Mouse (Mus musculus): ENCODE data around the gene Gm9. TPM values are rescaled to one million over a fixed set of nuclear protein-coding genes. Genes with fewer than 3 reads are reported as not detected.
"Not testable (repeated sequence)": the region's sequence is repeated elsewhere in the genome, so short reads cannot be mapped to it uniquely, and the experiment has no call there.

The Gm9 gene
- polyA plus RNA-seq (2014; fragmentation: Nextera tagmentation; extraction: Ambion mirVana) = not detected in 2 replicates

- ATAC-seq (ENCODE audit: low FRiP score, low TSS enrichment) = no peak
- no peaks in the 10 kb centered on the region for H3K36me3 ChIP-seq (ENCODE audit: control insufficient read depth, insufficient read depth, low read length)
- H3K27ac ChIP-seq (replicated peaks; ENCODE audit: low read depth, low read length) = no peak within 1 kb of the TSS
- H3K9me3 ChIP-seq (ENCODE audit: control insufficient read depth, low read length) = no peaks in the 10 kb centered on the region
- no peak within 1 kb of the TSS for H3K9ac ChIP-seq (replicated peaks; ENCODE audit: low read length)
- no peaks in the 10 kb centered on the region for H3K4me1 ChIP-seq (ENCODE audit: control insufficient read depth, insufficient read depth, low read length)
- WGBS = 90% methylated on average over 10 of the region's 10 CpGs
- no peak within 1 kb of the TSS for H3K4me3 ChIP-seq (replicated peaks; ENCODE audit: low read depth, low read length)
- H3K27me3 ChIP-seq (ENCODE audit: control insufficient read depth, insufficient read depth, low read length) = no peaks in the 10 kb centered on the region
- no peak for DNase-seq
- H3K4me2 ChIP-seq (ENCODE audit: low read length) = no peak within 1 kb of the TSS
Observed at GRCm38 (mm10) chrX:37210941-37211340, at the start of gene Gm9. TSS of gene Gm9 (minus strand) at chrX:37211041.

GRCm38 (mm10) chrX:37249619-37250018 is 38.8 kb upstream of the Gm9 start, which contains the start of gene Rhox3a:
TSS of gene Rhox3a (plus strand) at chrX:37249919.
- not testable (repeated sequence) for H3K27ac ChIP-seq (replicated peaks; ENCODE audit: low read depth, low read length)

GRCm38 (mm10) chrX:37244676-37245075 is 33.8 kb upstream of the Gm9 start, which contains the start of gene Rhox2a:
TSS of gene Rhox2a (plus strand) at chrX:37244976.
- not testable (repeated sequence) for ATAC-seq (ENCODE audit: low FRiP score, low TSS enrichment); H3K9me3 ChIP-seq (ENCODE audit: control insufficient read depth, low read length); H3K4me2 ChIP-seq (ENCODE audit: low read length); H3K27me3 ChIP-seq (ENCODE audit: control insufficient read depth, insufficient read depth, low read length); H3K27ac ChIP-seq (replicated peaks; ENCODE audit: low read depth, low read length); DNase-seq; H3K4me3 ChIP-seq (replicated peaks; ENCODE audit: low read depth, low read length); H3K4me1 ChIP-seq (ENCODE audit: control insufficient read depth, insufficient read depth, low read length); H3K9ac ChIP-seq (replicated peaks; ENCODE audit: low read length); H3K36me3 ChIP-seq (ENCODE audit: control insufficient read depth, insufficient read depth, low read length)
- no CpG with 5 or more reads among the region's 9 CpGs for WGBS

More at GRCm38 (mm10) chrX:37249619-37250018, 38.8 kb upstream of the Gm9 start, which contains the start of gene Rhox3a:
- not testable (repeated sequence) for H3K9ac ChIP-seq (replicated peaks; ENCODE audit: low read length); H3K36me3 ChIP-seq (ENCODE audit: control insufficient read depth, insufficient read depth, low read length); ATAC-seq (ENCODE audit: low FRiP score, low TSS enrichment); H3K4me1 ChIP-seq (ENCODE audit: control insufficient read depth, insufficient read depth, low read length); H3K9me3 ChIP-seq (ENCODE audit: control insufficient read depth, low read length); H3K4me2 ChIP-seq (ENCODE audit: low read length); DNase-seq; H3K4me3 ChIP-seq (replicated peaks; ENCODE audit: low read depth, low read length); H3K27me3 ChIP-seq (ENCODE audit: control insufficient read depth, insufficient read depth, low read length)
- WGBS = 100% methylated on average over 1 of the region's 3 CpGs

DNA sequence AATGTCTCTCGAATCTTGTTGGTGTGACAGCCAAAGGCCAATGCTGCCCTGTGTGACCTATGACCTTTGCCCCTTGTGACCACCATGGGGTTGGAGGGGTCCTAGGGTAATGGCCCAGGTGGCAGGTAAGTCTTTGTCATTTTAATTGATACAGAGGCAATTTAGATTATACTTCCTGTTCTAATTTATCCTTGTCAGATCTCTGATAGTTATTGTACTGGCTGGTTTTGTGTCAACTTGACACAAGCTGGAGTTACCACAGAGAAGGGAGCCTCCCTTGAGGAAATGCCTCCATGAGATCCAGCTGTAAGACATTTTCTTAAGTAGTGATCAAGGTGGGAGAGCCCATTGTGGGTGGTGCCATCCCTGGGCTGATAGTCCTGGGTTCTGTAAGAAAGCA is 11.3 kb upstream of the Gm9 start, which contains the start of gene Rhox1:
Rhox1 (minus strand) TSS at position 101 of the 400 bp plus-strand sequence.
- H3K9ac ChIP-seq (replicated peaks; ENCODE audit: low read length); ATAC-seq (ENCODE audit: low FRiP score, low TSS enrichment); H3K4me3 ChIP-seq (replicated peaks; ENCODE audit: low read depth, low read length); H3K27ac ChIP-seq (replicated peaks; ENCODE audit: low read depth, low read length); H3K9me3 ChIP-seq (ENCODE audit: control insufficient read depth, low read length); H3K4me1 ChIP-seq (ENCODE audit: control insufficient read depth, insufficient read depth, low read length); DNase-seq; H3K4me2 ChIP-seq (ENCODE audit: low read length); H3K27me3 ChIP-seq (ENCODE audit: control insufficient read depth, insufficient read depth, low read length); H3K36me3 ChIP-seq (ENCODE audit: control insufficient read depth, insufficient read depth, low read length): not testable (repeated sequence)
- WGBS = 67% methylated on average over 1 of the region's 1 CpGs

DNA sequence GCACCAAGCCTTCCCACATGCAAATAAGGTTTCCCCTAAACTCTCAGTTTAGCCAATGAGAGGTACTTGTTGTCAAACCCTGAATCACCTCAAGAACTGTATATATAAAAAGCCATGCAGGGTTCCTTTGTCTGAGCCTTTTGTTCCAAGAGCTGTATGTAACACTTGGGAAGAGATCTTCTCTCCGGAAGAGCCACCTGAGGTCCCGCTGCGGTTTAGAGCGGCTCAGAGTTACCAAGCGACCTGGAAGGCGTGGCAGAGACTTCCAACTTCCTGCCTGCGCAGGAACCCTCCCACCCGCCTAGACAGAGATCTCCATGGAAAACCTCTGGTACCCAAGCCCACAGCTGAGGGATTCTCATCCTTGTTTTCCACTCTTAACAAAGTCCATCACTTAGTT is 12.2 kb downstream of the Gm9 start:
- Histone ChIP-seq H3K9ac (replicated peaks; ENCODE audit: low read length) (no peak overlapping the region), H3K4me3 (replicated peaks; ENCODE audit: low read depth, low read length) (no peak overlapping the region), H3K4me1 (ENCODE audit: control insufficient read depth, insufficient read depth, low read length) (no peaks in the 10 kb centered on the region), H3K36me3 (ENCODE audit: control insufficient read depth, insufficient read depth, low read length) (no peaks in the 10 kb centered on the region), H3K9me3 (ENCODE audit: control insufficient read depth, low read length) (no peaks in the 10 kb centered on the region), H3K27ac (replicated peaks; ENCODE audit: low read depth, low read length) (no peak overlapping the region), H3K4me2 (ENCODE audit: low read length) (no peak overlapping the region), H3K27me3 (ENCODE audit: control insufficient read depth, insufficient read depth, low read length) (no peaks in the 10 kb centered on the region)
- WGBS = 56% methylated on average over 8 of the region's 8 CpGs
- no peak for ATAC-seq (ENCODE audit: low FRiP score, low TSS enrichment)
- DNase-seq = no peak

- 32% methylated on average over 28 of the region's 28 CpGs for WGBS
- ATAC-seq (ENCODE audit: low FRiP score, low TSS enrichment) (peak; percentile 19), DNase-seq (peak; percentile 41)
- Histone ChIP-seq H3K4me2 (ENCODE audit: low read length) (peak overlapping the region; percentile 58), H3K9ac (replicated peaks; ENCODE audit: low read length) (peak overlapping the region; percentile 60), H3K4me1 (ENCODE audit: control insufficient read depth, insufficient read depth, low read length) (0 out of 2 replicates have a peak, but pooled peaks cover 3% of the 10 kb centered on the region), H3K27ac (replicated peaks; ENCODE audit: low read depth, low read length) (peak overlapping the region; percentile 75), H3K4me3 (replicated peaks; ENCODE audit: low read depth, low read length) (peak overlapping the region; percentile 51), H3K36me3 (ENCODE audit: control insufficient read depth, insufficient read depth, low read length) (0 out of 2 replicates have a peak, but pooled peaks cover 2% of the 10 kb centered on the region), H3K9me3 (ENCODE audit: control insufficient read depth, low read length) (no peaks in the 10 kb centered on the region), H3K27me3 (ENCODE audit: control insufficient read depth, insufficient read depth, low read length) (no peaks in the 10 kb centered on the region)
Observed at GRCm38 (mm10) chrX:37191744-37192379, 19.0 kb downstream of the Gm9 start.

- Histone ChIP-seq H3K4me1 (ENCODE audit: control insufficient read depth, insufficient read depth, low read length) (0 out of 2 replicates have a peak, but pooled peaks cover 3% of the 10 kb centered on the region), H3K27me3 (ENCODE audit: control insufficient read depth, insufficient read depth, low read length) (no peaks in the 10 kb centered on the region), H3K9ac (replicated peaks; ENCODE audit: low read length) (peak within 1 kb of the TSS; percentile 60), H3K36me3 (ENCODE audit: control insufficient read depth, insufficient read depth, low read length) (0 out of 2 replicates have a peak, but pooled peaks cover 3% of the 10 kb centered on the region), H3K4me3 (replicated peaks; ENCODE audit: low read depth, low read length) (peak within 1 kb of the TSS; percentile 51), H3K4me2 (ENCODE audit: low read length) (peak within 1 kb of the TSS; percentile 58), H3K9me3 (ENCODE audit: control insufficient read depth, low read length) (no peaks in the 10 kb centered on the region), H3K27ac (replicated peaks; ENCODE audit: low read depth, low read length) (peak within 1 kb of the TSS; percentile 75)
- WGBS = 23% methylated on average over 61 of the region's 63 CpGs
- peak; percentile 92 for ATAC-seq (ENCODE audit: low FRiP score, low TSS enrichment)
- peak; percentile 89 for DNase-seq
Observed at GRCm38 (mm10) chrX:37191105-37191743, 19.6 kb downstream of the Gm9 start, which contains the start of the genes Ndufa1 and Rnf113a1. TSS of gene Ndufa1 (minus strand) at chrX:37191163. TSS of gene Rnf113a1 (plus strand) at chrX:37191245.

GRCm38 (mm10) chrX:37190755-37191104 is 20.1 kb downstream of the Gm9 start:
- Histone ChIP-seq H3K27ac (replicated peaks; ENCODE audit: low read depth, low read length) (peak overlapping the region; percentile 41), H3K4me3 (replicated peaks; ENCODE audit: low read depth, low read length) (peak overlapping the region; percentile 51), H3K36me3 (ENCODE audit: control insufficient read depth, insufficient read depth, low read length) (0 out of 2 replicates have a peak, but pooled peaks cover 3% of the 10 kb centered on the region), H3K9me3 (ENCODE audit: control insufficient read depth, low read length) (no peaks in the 10 kb centered on the region), H3K27me3 (ENCODE audit: control insufficient read depth, insufficient read depth, low read length) (no peaks in the 10 kb centered on the region), H3K9ac (replicated peaks; ENCODE audit: low read length) (peak overlapping the region; percentile 60; the same call in 1 of the 2 replicates), H3K4me2 (ENCODE audit: low read length) (peak overlapping the region; percentile 58), H3K4me1 (ENCODE audit: control insufficient read depth, insufficient read depth, low read length) (0 out of 2 replicates have a peak, but pooled peaks cover 3% of the 10 kb centered on the region)
- DNase-seq = no peak
- WGBS = 21% methylated on average over 20 of the region's 20 CpGs
- no peak for ATAC-seq (ENCODE audit: low FRiP score, low TSS enrichment)

Measured in midbrain, embryonic 14.5 days (tissue).